Mouse (Mus musculus) cerebellum, postnatal 25 days (tissue): ENCODE results near the gene Gm11444.

Experiments
- DNase-seq, 2 experiments: peaks; one replicate each; pipeline ENCODE4 v3.0.0; 2021; ENCODE audit warnings: mixed read lengths in 2 of 2

The Gm11444 gene

DNA sequence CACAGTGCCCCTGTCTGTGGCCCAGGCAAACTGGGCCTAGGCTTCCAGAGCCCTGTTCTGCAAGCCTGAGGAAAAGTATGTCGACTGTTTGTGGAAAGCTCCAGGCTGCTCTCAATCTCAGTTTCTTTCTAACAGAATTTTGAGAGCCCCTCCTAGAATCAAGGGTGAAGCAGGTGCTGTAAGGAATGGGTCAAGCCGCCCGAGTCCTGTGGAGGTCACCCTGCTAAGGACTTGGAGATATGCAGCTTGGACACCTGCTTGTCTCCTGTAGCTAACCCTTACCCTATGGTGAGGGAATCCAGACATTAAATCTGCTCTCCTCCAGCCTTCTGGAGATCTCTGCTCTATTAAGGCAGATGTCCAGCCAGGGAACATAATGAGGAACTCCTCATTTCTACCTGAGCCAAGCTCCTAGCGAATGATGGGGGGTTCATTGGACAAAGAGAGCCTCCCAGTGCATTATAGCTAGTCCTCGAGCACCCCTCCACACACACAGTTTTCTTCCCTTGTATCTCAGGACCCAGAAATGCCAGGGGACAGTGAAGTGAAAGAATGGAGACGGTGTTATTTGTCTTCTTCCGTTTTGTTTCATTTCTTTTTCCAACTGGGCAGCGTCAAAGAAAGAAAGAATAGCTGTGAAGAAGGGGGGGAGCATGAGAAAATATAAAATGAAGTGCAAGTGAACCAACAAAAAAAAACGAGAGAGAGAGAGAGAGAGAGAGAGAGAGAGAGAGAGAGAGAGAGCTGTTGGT, 15.0 kb downstream of the Gm11444 start:
- DNase-seq, result no peak

DNA sequence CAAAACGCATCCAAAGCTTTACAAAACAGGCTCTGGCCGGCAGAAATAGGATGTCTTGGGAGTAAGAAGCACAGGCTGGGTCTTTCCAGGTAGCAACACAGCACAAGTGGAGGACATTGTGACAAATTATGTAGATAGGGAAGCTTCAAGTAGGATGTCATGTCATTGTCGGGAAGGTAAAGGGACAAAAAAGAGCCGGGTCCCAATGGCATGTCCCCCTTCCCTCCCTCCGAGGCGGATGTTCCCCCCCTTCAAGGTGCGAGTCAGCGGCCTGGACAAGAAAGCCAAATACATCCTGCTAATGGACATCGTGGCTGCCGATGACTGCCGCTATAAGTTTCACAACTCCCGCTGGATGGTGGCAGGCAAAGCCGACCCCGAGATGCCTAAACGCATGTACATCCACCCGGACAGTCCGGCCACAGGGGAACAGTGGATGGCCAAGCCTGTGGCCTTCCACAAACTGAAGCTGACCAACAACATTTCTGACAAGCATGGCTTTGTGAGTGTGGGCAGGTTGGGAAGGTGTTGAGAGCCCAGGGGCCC, 15.7 kb downstream of the Gm11444 start:
- no peak for DNase-seq

- DNase-seq, result peak in 1 of 2 experiments; percentile 61
Measured at GRCm38 (mm10) chr11:85833761-85834385, 16.3 kb downstream of the Gm11444 start.

DNA sequence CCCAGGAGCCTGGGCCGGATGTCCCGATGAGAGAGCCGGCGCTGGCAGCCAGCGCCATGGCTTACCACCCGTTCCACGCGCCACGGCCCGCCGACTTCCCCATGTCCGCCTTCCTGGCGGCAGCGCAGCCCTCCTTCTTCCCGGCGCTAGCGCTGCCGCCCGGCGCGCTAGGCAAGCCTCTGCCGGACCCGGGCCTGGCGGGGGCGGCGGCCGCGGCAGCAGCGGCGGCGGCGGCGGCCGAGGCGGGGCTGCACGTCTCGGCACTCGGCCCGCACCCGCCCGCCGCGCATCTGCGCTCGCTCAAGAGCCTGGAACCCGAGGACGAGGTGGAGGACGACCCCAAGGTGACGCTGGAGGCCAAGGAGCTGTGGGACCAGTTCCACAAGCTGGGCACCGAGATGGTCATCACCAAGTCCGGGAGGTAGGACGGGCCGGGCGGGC, 17.0 kb downstream of the Gm11444 start:
- no peak for DNase-seq

DNA sequence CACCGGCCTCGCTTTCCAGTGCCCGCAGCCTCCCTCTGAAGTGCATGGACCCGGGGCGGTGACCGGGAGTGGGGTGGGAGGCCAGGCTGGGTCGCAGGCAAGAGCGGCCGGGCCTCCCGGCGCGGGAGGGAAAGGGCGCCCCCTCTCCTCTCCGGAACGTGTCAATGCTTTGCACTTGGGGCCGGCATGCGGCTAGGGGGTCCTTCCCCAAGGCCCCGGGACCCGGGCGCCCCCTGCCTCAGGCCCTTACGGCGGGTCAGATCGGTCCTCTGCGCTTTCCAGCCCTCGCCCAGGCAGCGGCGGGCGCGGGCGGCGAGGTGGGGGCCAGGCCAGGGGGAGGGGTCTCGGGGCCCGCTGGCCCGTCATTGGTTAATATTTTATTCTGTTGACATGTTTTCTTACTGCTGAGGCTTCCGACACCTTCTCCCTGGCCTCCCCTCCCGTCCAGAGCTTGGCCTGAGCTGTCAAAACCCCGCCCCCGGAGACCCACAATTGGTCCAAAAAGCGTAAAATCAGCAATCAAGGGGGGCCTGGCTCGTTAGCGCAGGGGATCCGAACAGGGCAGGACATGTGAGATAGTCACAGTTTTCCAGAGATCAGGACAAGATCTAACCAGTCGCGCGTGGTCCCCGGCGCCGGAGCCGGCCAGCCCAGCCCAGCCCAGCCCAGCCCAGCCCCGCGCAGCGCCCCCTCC, 17.8 kb downstream of the Gm11444 start, which contains the start of gene Tbx2:
Gene Tbx2 (plus strand): TSS at position 321 of the 694 bp plus-strand sequence.
- DNase-seq, result no peak

DNA sequence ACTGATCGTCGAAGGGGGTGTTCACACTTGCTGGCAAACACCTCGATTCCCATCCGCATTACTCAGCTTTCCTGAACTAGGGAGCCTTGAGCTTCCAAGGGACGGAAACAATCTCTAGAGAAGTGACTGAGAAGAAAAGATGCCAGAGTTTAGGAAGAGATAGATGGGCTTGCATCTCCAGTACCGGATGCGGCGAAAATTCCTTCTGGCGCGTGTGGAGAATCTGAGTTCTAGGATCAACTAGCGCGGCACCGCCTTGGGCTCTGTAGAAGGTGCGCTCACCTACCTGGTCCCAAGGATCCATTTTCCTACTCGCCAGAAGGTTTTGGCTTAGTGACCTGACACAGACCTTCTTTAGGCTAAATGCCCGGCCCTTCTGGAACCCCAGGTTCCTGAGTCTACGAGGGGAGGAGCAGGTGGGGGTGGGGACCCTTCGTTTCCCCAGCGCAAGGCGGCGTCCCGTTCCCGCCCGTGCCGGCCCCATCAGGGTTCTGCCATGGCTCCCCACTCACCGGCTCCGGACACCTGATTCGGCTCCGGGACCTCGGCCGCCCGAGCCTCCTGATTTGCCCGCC, 18.4 kb downstream of the Gm11444 start:
- DNase-seq, result no peak

DNA sequence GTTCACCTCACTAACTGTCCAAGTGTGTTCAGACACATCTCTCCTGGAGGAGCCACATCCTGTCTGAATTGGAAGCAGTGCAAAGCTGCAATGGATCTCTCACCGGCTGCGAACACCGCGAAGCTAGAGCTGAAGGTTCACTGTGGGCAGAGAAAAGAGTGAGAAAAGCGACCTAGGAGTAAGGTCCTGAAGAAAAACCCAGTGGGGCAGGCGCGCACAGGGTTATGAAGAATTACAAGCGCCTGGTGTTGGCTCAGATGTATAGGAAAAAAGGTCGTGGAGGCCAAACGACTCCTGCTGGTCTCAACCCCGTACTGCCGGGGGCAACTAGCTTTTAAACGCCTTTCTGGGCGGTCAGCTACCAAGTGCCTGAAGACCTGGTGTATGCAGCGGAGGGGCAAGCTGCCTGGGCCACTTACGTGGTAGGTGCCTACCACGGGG, 19.2 kb downstream of the Gm11444 start:
- no peak for DNase-seq

DNA sequence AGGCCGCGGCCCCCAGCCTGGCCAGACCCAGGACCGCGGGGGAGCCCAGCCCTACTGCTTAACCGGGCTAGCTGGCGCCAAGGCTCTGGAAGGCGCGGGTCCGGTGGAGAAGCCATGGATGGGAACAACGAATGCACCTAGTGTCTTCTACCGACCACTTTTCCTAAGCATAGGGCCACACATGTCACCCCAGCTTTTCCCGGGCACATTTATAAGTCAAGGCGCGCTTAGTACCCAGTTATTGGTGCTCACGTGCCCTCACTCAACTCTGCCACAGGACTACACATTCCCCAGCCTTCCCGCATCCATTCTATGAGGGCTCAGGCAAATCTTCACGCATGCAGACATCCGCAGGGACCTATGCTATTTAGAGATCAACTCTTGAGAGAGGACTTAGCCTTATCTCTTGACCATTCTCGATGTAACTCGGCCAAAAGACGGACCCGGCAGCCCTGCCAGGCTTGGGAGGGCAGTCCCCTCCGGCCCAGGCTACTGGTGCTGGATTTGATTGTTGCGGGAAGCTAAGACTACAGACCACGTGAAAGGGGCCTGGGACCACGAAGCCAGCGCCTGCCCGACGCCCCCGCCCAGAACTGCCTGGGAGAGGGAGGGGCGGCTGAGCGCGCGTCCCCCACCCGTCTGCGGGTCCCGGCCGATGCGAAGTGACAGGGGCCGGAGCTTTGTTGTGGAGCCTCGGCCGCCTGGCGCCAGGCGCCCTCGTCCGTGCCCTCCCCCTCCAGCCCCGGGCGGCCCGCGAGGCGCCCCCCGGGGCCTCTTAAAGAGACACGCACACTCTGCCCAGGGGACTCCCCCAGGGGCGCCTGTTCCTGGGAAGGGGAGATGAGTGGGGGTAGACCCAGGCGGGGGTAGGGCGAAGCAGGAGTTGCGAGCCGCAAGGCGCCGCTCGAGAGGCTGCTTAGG, 20.4 kb downstream of the Gm11444 start:
- DNase-seq, result no peak

DNA sequence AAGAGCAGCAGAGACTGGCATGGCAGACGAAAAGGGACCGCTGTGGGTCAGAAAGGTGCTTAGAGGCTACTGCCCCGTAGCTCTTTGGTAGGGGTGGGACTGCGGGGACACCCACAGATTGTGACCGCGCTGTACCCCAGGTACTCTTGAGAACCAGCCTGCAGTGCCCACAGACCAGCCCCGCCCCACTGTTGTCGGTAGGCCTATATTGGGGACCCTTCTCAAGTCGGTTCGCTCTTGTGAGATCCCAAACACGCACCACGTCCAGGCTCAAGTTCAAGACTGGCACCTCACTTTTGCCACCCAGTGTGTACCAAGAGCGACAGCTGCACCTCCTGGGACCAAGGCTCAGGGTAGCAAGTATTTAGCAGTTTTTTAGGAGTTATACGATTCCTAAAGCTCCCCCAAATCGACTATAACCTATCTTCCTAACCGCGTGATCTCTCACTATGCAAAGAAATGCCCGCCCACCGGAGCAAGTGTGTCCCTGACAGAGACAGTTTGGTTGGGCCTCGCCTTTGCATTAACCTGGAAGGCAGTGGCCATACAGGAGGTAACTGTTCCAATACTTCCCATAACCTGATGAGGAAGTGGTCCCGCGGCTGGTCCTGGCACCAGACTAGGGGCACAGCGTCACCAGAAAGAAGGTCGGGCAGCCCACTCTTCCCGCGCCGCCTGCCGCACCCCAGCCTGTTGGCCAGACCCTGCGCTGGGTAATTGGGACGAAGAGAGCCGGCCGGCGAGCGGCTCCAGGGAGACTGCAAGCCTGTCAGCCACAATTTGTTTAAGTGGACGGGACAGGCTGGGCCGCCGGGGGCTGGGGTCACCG, 21.2 kb downstream of the Gm11444 start:
- no peak for DNase-seq

- no peak for DNase-seq
Measured at GRCm38 (mm10) chr11:85827342-85827741, 22.8 kb downstream of the Gm11444 start.

GRCm38 (mm10) chr11:85825823-85826222, 24.3 kb downstream of the Gm11444 start:
- no peak for DNase-seq

DNA sequence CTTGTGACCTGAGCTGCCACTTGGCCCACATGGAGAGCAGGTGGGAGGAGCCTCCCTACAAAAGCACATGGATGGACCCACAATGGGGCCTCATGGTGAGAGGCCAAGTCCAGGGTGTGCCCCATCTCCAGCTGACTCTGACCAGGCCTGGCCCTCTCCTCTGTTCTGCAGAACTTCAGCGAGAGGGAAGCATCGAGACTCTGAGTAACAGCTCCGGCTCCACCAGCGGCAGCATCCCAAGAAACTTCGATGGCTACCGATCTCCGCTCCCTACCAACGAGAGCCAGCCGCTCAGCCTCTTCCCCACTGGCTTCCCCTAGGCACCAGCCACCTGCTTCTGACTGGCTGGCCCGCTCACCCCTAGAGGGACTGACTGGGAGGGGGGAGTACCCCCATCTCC, 25.1 kb downstream of the Gm11444 start:
- DNase-seq, result no peak

GRCm38 (mm10) chr11:85823794-85824193, 26.3 kb downstream of the Gm11444 start:
- DNase-seq, result no peak

GRCm38 (mm10) chr11:85823181-85823580, 27.0 kb downstream of the Gm11444 start:
- peak; percentile 63 to 81 for DNase-seq

GRCm38 (mm10) chr11:85821659-85822058, 28.5 kb downstream of the Gm11444 start:
- DNase-seq, result no peak

DNA sequence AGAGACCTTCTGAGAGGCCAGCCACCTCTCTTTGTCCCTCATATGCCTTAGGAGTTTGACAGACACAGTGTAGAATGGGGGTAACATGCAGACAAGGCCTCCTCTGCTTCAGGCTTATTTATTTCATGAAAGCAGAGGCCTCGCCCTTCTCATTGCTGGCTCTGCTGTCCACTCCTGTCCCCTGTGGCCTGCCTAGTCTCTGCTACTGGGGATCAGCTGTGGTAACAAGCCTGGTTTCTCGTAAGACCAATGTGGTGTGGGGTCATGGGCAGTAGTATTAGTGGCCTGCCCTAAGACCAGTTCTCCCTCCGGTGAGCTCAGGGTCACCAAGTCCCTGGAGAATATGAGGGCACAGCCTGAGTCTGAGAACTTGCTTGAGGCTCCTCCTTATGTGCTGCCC, 29.2 kb downstream of the Gm11444 start:
- no peak for DNase-seq

DNA sequence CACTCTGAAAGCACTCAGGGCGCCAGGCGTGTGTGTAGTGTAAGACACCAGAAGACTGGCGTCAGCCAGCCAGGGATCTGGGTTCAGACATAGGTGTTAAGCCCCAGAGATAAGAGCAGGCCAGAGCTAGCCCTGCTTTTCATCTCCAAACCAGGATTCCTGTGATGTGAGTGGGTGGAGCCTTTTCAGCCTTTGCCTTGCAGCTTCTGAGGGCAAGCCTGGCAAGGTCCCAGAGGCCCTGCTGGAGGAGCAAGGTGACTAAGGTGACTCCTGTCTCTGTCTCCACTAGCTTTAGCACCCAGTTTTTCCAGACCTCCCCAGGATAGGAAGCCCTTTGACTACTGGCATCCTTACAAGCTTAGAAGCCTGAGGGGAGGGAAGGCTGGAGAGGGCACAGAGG, 31.7 kb downstream of the Gm11444 start:
- no peak for DNase-seq

- DNase-seq, result no peak
Measured at GRCm38 (mm10) chr11:85816471-85816870, 33.7 kb downstream of the Gm11444 start.

DNA sequence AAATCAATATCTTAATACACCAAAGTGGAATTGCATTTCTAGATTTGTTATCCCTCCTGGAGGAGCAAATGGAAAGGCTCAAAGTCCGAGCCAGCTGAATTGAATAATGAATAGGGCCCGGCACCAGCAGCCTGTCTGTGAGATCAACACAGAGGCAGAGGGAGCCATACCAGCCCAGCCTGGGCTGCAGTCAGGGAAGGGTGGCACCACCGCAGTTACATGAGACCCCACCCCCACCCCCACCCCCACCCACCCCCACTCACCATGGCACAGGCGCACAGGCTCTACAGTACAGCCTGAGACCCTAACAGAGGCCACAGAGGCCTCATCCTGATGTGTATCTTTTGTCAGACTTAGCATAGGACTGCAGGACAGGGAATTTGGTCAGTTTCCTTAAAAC, 35.5 kb downstream of the Gm11444 start:
- DNase-seq, result no peak

GRCm38 (mm10) chr11:85812201-85812966, 37.7 kb downstream of the Gm11444 start:
- no peak for DNase-seq
